Mouse (Mus musculus) A20 (cell line): Measurements from ENCODE around the gene Skint1.
"Not testable (repeated sequence)": the region's sequence is repeated elsewhere in the genome, so short reads cannot be mapped to it uniquely, and the experiment has no call there.

Source experiments
- DNase-seq: peaks from one replicate; pipeline ENCODE4 v3.0.0-alpha.2; 2011; ENCODE audit warnings: low read depth, low spot score

Gene Skint1

GRCm38 (mm10) chr4:112005969-112006368, at the start of gene Skint1:
Gene Skint1 (plus strand): TSS chr4:112006269.
- DNase-seq, result no peak

GRCm38 (mm10) chr4:111961309-111961708, 44.8 kb upstream of the Skint1 start:
- DNase-seq, result peak; percentile 1

GRCm38 (mm10) chr4:111963241-111963640, 42.8 kb upstream of the Skint1 start:
- DNase-seq, result not testable (repeated sequence)

GRCm38 (mm10) chr4:111963669-111964068, 42.4 kb upstream of the Skint1 start:
- DNase-seq, result no peak

- DNase-seq, result no peak
Observed at GRCm38 (mm10) chr4:111972623-111973022, 33.4 kb upstream of the Skint1 start, which contains the start of gene Skint7. Gene Skint7 (plus strand): TSS chr4:111972923.

- no peak for DNase-seq
Observed at GRCm38 (mm10) chr4:112071716-112072115, 65.6 kb downstream of the Skint1 start, which contains the start of gene Skint4. Gene Skint4 (plus strand): TSS chr4:112072016.
